Mouse (Mus musculus) lung, postnatal 14 days (tissue): ENCODE results near the gene Slc27a1.

ENCODE experiments used
- DNase-seq: peaks from one replicate; pipeline ENCODE4 v3.0.0; 2021

Slc27a1 gene

DNA sequence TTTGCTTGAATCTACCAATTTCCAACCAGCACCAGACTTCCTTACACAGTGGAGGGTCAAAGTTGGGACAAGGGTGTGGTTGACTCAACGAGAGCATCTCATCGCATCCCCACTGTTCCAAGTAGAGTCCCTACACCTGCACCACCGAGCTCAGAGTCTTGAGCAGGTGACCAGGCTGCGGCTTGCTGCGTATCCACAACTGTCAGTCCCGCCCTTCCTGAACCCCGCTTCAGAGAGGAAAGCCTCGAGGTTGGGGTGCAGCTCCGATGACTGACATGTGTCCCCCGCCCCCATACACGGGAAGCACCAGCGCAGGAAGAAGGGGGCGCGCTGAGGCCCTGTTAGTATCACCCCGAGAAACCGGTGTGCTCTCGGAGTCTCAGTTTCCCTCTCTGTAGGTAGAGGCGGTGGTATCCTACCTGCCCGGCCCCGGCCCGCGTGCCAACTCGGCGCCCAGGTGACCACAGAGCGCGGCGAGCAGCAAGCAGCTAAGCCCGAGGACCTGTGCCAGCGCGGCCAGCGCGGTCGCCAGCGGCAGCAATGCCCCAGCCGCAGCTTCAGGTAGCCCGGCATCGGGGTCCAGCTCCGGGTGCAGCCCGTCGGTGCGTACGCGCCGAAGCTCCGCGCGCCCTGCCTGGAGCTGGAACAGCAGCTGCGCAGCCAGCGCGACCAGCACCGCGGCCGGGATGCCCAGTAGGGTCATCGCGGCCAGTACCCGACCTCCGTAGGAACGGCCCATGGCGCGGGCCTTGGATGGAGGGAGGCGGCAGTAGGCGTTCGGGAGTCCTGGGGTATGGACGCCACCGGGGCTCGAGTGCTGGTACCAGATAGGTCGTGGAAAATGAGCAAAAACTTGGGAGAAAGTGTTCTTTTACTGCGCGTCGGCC lies 10.4 kb upstream of the Slc27a1 start, which contains the start of gene Tmem221:
Gene Tmem221, minus strand, starts transcription at position 801 of the 887 bp plus-strand sequence.
- DNase-seq: no peak

DNA sequence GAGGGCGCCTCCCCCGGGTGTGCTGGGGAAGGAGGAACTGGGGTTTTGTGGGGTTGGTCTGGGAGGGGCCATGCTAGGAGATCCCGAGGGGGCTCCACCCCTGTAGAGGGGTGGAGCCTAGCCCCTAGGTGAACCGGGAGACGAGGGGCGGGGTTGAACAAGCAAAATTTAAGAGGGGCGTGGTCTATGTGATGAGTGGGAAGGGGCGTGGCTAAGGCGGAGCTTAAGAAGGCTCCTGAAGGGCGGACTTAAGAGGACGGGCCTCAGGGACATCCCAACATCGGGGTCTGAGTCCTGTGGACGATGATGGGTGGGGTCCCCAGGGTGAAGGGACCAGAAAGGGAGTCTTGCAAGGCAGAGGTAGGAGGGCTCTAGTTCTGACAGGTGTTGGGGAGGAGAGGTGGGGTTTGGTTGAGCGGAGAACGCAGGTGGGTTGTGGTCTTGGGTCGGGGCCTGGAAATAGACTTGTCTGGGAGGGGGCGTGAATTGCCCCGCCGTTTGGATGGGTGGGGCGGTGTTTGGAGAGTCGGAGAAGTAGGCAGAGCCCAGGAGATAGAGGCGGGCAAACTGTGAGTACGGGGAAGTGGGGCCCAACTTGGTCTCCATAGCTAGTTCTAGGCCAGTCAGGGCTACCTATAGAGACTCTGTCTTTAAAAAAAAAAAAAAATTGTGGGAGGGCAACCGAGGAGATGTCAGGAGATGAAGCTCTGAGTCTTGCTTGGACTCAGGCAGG lies 9.6 kb upstream of the Slc27a1 start:
- peak; percentile 80 for DNase-seq

DNA sequence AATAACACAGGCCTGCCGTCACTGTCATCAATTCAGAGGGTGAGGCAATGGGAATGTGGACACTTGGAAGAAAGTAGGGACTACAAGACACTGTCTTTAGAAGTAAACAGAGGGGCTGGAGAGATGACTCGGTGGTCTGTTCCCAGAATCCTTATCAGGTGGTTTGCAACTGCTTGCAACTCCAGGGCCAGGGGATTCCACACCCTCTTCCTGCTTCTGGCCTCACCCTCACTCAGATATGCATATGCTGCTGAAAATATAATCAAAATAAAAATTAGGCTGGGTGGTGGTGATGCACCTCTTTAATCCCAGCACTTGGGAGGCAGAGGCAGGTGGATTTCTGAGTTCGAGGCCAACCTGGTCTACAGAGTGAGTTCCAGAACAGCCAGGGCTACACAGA lies 8.6 kb upstream of the Slc27a1 start:
- DNase-seq: no peak

DNA sequence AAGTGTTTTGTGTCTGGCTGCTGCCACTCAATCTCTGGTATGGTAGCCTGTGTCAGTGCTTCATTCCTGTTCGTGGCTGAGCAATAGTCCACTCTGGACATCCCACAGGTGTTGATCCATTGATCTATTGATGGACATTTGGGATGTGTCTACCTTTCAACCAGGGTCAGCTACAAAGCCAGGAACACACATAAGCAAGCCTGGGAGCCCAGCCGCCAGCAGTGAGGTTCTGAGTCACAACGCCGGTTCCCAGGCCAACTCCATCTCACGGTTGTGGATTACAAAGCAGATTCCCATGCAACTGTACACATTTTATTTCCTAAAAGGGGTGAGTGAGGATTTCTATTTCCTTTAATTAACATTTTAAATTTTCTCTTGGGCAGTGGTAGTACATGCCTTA lies 7.9 kb upstream of the Slc27a1 start:
- no peak for DNase-seq

DNA sequence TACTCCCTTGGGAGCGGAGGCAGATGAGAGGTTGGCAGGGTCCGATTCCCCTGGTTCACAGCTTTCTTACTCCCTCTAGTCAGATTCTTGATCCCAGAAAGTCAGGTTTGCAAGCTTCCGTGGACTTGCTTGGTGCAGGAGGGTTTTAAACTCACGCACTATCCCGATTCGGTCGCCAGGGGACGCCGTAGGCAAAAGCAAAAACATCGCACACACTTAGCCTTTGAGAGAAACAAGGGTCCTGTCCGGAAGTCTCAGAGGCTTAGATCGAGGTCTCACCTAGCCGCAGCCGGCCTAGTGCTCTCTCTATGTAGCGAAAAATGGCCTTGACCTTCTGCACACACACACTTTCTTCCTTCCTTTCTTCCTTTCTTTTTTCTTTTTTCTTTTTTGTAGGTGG lies 7.3 kb upstream of the Slc27a1 start:
- peak; percentile 77 for DNase-seq

DNA sequence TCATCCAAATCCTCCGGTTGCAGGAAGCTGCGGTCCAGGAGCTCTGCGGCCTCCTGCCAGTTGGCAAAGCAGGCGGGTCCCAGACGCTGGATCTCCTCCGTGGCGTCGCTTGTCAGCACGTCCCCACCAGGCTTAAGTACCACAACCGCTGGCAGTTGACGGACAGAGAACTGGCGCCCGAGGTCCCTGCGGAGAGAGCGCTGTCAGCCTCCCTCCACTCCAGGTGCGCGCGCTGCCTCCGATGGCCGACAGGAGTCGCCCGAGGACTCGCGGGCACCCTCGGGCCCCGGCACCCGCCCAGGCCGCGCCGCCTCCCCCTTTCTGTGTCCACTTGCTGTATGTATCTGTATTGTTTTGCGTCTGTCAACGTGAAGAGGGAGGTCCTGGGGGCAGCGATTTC lies 5.9 kb upstream of the Slc27a1 start:
- DNase-seq: peak; percentile 91

DNA sequence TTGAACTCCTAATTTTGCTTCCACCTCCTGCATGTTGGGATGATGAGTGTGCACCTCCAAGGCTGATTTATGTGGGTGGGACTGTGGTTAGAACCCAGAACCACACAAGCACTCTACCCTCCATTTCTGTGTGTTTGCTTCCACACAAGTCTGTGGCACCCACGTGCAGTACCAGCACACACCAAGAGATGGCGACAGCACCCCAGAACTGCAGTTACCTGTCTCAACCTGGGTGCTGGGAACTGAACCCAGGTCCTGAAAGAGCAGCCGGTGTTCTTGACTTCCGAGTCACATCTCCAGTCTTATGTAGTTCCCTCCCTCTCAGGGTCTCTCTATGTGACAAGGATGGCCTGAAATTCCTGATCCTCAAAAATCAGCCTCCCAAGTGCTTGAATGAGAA lies 4.7 kb upstream of the Slc27a1 start:
- DNase-seq: no peak

DNA sequence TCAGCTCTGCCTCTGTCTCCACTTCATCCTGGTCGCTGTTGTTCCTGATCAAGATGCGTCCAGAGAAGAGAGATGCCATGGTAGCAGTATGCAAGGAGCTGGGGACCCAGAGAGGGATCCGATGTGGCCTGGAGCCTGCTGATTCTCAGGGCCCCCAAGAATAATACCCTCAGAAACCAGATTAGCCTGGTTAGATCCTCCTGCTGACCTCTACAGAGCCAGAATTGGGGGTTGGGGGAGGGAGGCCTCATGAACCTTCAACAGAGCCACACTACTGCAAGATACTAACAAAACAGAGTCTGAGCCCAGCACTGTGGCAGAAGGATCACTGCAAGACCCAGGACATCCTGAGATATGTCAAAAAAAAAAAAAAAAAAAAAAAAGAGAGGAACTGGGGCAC lies 2.2 kb upstream of the Slc27a1 start, which contains the start of gene Nxnl1:
Gene Nxnl1, minus strand, starts transcription at position 101 of the 400 bp plus-strand sequence.
- no peak for DNase-seq

DNA sequence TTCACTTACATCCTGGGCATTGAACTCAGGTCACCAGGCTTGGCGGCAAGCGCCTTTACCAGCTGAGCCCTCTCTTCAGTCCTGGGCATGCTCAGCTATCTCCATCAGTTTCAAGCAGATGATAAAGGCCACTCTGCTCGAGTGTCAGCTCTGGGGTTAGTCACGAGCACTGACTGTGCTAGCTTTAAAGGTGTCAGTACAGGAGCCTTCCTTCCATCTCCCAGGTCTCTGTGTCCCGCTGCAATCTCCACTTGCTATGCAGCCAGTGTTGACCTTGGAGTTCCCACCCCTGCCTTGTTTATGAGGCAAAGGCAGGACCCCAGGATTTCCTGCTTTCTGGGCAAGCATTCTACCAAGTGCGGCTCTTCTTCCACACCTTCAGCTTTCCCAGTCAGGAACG lies 1.1 kb upstream of the Slc27a1 start:
- DNase-seq: no peak

DNA sequence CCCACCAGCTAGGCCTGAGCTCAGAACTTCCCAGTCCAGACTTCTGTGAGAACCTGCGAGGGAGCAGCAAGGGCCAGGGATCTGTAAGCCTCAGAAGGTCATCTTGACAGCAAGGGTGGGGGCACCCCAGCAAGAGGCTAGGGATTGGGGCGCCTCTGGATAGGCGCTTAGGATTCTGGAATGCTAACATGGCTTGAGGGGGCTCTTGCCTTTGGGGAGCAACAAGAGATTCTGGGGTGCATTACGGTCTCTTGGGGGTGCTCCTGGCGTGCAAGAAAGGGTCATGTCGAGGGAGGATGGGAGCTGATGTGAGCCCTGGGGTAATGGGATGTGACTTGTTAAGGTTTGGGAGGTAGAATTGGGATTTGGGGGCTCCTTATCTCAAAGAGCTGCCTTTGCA lies 259 bp downstream of the Slc27a1 start:
- no peak for DNase-seq

DNA sequence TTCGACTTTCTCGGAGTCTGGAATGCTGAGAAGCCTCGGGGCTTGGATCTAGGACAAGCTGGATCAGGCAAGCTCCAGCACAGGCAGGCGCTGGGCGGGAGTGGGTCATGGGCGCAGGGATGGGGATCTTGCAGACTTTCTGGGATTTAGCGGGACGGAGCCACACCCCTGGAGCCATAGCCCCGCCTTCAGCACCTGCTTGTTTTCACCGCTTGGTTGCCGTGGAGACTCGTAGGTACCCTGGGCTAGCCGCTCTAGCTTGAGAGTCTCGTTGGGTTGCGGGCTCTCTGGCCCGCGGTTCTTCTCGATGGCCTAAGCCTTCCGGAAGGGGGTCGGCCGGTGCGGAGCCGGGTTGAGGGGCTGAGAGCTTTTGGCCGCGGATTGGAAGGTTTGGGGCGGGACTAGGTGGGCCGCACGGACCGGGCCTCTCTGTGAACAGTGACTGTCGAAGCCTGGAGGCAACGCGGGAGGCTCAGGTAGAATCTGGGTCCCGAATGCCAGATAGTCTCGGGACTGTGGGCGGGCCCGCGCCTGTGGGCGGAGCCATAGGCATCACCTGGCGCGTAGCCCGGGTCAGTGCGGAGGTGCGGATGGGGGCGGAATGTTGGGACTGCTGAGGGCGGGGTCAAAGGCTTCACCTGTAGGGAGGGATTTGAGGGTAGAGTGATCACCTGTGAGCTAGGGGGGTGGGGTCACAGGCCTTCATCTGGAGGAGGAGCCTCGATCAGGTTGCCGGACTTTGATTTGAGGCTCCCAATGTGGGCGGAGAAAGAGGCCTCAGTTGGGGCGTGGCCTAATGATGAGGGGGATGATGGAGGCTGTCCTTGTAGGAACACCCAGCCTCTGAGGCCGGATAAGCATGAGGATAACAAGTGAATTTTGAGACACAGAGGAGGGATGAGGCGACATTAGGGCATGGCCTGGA lies 946 bp downstream of the Slc27a1 start:
- DNase-seq: peak; percentile 84

DNA sequence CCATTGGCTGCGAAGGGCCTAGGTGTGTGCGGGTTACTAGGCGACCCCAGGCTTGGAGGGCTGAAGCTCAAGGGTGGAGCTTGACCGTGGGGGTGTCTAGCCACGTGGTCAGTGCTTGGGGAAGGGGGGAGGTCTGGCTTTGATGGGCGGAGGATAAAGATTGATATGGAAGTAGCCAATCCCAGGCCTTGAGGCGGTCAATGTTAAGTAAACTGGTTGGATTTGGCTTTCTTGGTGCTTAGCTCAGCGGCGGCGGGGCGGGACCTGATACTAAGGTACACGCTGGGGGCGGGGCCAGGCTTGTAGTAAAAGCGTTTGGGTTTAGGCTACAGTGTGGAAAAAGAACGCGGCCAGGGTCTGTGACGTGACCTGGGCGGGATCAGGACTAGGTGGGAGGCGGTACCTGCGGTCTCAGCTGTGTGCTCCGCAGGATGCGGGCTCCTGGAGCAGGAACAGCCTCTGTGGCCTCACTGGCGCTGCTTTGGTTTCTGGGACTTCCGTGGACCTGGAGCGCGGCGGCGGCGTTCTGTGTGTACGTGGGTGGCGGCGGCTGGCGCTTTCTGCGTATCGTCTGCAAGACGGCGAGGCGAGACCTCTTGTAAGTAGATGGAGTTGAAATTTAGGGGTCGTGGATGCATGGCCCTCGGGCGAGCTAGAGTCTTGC lies 1.7 kb downstream of the Slc27a1 start:
- peak; percentile 92 for DNase-seq

DNA sequence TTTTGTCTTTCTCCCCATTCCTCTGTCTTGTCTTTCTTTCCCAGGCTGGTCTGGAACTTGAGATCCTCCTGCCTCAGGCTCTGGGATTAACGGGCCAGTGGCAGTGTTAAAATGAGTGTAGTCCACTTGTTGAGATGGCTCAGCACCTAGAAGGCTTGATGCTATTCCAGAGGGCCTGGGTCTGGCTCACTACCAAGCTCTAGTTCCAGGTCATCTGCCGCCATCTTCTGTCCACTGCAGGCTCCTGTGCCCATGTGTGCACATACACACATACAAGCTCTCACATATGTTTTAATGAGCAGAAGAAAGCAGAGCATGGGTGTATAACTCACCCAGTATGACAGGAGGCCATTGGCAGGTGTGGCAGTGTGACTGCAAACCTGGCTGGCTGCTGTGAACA lies 3.4 kb downstream of the Slc27a1 start:
- DNase-seq: no peak

DNA sequence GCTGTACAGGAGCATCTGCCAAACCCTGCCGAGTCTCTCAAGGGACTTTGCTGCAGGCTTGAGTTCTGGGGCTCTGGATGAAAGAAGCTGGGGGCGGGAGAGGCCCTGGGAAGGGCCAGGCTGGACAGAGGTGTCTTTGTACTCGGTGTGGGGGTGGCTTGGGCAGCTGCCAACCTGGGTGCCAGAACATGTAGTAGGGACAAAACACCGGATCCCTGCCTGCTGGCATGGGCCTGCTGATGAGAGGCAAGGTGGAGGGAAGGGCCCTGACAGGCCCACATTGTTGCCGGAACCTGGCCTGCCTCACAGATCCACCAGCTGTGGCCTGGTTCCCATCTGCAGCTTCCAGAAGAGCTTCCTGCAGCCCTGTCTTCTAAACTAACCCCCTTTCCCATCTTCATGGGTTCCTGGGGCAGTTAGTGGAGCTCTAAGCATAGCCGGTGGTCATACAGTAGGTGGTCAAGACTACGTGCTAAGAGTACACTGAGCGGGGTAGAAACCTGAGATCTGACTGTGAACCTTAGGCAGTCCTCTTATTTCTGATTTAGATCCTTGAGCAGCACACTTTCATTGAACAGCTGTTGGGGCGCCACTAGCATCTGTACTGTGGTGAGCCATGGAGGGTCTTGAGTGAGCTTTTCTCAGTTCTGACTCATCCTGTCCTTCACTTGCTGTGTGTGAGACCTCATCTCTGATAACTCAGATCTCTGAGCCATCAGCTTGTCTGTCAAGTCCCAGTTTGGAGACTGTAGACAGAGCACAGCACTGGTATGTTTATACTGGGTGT lies 4.4 kb downstream of the Slc27a1 start:
- DNase-seq: no peak

DNA sequence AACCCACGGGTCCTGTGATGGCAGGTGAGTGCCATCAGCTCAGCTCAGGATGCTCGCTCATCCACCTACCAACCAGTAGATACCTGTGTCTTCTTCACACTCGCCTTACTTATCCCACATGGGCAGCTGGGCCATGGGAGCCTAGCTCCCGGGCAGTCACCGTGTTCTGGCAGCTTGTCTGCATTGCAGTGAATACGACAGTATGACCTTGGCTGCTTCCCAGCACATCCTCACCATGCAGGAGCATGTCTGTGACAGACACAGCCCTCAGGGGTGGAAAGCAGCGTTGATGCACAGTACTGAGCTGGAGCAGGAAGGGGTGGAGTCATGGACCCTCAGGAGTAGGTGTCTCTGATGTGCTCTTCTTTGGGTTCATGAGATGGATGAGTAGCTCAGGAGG lies 5.7 kb downstream of the Slc27a1 start:
- no peak for DNase-seq

DNA sequence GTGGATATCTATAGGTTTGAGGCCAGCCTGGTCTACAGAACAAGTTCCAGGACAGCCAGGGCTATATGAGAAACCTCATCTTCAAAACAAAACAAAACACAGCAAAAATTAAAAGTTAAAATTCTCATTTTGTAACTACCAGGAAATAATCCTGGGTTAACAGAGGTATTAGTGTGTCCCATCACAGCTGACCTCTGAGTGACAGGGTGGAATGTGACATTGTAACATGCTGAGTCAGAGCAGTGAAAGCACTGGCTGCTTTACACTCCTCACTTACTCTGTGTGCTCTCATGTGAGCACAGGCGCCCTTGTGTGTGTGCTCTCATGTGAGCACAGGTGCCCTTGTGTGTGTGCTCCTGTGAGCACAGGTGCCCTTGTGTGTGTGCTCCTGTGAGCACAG lies 6.3 kb downstream of the Slc27a1 start:
- no peak for DNase-seq

DNA sequence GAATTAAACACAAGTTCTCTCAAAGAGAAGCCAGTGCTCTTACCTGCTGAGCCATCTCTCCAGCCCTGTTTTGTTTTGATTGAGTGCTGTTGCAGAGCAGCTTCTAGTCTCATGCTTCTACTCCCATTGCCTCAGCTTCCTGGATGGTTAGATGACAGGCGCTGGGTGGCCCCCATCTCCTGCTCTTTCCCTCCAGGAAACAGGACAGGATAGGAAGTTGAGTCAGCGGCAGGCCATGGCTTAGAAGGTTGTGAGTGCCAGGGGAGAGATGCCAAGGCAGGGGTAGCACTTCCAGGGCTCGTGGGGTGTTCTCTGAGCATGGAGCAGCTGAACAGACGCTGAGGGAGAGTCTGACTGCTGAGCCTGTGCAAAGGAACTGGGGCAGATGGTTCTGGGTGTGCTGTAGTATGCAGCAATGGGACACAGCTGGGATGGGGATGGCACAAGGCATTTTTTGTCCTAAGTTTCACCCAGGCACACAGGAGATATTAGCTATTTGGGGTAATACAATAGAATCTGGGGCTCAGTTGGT lies 9.2 kb downstream of the Slc27a1 start:
- no peak for DNase-seq

DNA sequence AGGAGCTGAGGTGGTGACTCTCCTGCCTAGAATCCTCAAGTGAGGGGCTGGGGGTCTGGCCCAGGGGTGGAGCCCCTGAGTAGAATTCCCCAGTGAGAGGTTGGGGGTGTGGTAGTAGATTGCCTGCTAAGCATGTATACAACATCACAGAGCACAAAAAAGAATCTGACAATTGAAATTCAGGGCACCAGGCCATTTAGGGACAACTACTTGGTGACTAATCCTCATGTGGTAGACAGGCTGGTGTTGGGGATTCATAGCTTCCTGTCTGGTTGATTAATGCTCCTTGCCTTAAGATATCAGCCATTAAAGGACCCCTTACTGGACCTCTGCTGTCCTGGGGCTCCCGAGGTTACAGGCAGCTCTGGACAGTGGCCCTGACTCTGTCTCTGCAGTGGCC lies 10.3 kb downstream of the Slc27a1 start:
- DNase-seq: no peak

DNA sequence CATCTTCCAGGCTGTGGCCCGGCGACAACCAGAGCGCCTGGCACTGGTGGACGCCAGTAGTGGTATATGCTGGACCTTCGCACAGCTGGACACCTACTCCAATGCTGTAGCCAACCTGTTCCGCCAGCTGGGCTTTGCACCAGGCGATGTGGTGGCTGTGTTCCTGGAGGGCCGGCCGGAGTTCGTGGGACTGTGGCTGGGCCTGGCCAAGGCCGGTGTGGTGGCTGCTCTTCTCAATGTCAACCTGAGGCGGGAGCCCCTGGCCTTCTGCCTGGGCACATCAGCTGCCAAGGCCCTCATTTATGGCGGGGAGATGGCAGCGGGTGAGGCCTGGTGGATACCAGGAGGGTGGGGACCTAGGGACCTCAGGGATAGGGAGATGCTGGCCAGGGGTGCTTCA lies 10.8 kb downstream of the Slc27a1 start:
- no peak for DNase-seq

DNA sequence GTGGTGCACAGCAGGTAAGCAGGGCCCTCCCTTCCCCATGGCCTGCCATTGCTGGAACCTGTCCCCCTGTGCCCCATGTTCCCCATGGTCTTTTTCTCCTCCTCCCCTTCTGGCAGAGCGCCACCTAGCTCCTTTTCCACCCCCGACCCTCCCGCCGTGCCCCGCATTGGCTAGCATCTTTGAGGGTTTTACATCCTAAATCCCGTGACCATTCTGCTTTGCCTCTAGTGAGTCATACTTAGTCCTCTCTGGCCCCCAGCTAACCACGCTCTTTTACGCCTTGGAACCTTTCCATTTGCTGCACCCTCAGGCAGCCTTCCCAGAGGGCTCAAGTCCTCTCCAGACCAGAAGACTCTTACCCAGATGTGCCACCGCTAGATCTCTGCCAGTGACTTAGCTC lies 11.5 kb downstream of the Slc27a1 start:
- DNase-seq: no peak

DNA sequence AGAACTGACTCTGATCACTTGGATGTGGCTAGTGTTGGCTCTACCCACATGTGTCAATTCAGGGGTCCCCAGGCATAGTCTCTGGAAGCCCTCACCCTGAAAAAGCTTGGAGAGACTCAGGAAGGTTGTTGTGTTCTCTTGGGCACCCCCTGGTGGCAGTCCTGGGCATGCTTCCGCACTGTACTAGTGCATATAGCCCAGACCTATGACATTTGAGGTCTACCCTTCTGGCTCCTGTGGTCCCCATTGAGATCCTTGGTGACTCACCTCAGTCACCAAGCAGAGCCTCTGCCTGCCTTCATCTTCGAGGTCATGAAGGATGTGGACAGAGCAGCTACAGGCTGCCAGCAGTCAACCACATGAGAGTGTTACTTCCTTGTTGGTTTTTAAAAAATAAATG lies 18.2 kb downstream of the Slc27a1 start:
- peak; percentile 61 for DNase-seq
